Mouse (Mus musculus): ENCODE data around the gene Capn2.

DNA sequence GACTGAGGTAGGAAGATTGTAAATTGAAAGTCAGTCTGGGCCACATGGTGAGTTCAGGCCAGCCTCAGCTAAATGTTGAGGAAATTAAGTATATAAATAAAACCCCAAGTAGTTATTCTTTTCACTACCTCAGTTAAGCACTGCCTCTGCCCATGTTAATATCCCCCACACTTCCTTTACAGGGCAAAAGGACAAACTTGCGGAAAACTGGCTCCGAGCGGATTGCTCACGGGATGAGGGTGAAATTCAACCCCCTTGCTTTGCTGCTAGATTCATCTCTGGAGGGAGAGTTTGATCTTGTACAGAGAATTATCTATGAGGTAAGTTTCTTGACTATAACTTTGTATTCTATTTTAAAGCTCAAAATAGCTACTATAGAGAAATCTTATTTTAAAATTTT lies 64.9 kb downstream of the Capn2 start:
- TF ChIP-seq GATA2 (IDR thresholded peaks at IDR 0.05; ENCODE audit: borderline replicate concordance, low read depth, low read length) (no peak), GATA1 (IDR thresholded peaks at IDR 0.05; ENCODE audit: borderline replicate concordance, low read length) (no peak), CTCF (IDR thresholded peaks at IDR 0.05; ENCODE audit: low read depth, low read length) (no peak), POLR2AphosphoS5 (IDR thresholded peaks at IDR 0.05; ENCODE audit: insufficient replicate concordance, low read depth, low read length) (no peak)
